Mouse (Mus musculus) right cerebral cortex, postnatal 10 days (tissue): ENCODE data around the gene Cped1.
"Not testable (repeated sequence)": the region's sequence is repeated elsewhere in the genome, so short reads cannot be mapped to it uniquely, and the experiment has no call there.

Source experiments
- DNase-seq, 2 experiments: peaks; one replicate each; pipeline ENCODE4 v3.0.0; 2021; ENCODE audit warnings: low spot score in 2 of 2

The Cped1 gene

DNA sequence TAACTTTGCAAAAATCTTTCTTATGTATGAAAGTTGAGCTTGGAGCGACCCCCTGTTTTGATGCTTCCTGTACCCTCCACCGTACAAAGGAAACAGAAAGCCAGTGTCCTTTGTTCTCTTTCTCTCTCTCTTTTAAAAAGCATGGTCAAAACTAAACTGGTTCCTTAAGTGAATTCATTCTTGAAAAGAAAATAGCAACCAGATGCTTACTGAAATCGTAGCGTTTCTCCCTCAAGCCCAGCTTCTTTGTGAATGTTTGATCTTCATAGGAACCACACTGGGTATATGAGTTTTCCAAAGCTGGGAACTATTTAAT lies 40.6 kb downstream of the Cped1 start:
- no peak for DNase-seq

DNA sequence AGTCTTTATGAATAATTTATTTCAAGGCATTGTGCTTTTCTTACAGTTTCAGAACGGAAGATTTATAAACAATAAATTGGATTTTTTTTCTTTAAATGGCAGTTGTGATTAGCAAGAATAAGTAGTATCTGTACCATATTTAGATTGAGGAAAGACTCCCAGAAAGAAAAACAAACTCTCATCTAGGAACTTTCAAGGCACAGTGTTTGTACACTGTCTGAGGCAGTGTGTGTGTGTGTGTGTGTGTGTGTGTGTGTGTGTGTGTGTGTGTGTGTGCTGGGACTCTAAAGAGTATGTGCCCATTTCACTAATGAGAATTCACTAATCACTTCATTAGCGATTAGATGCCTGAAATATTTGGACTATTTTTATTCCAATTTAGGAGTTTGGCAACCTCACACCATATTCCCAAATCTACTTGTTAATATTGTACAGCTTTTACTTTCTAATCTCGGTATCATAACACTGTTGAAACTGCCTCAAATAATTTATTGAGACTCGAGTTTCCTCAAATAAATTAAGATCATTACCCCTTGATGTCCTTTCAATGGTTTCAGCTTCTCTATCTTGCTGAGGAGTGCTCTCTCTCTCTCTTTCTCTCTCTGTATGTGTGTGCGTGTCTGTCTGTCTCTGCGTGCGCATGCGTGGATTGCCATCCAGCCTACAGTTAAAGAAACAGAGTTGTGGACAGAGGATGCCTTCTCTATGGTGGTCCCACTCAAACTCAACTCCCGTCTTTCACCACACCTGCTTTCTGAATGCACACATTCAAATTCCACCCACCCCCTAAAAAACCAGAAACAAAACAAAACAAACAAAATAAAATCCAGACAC lies 41.3 kb downstream of the Cped1 start:
- DNase-seq, result no peak

DNA sequence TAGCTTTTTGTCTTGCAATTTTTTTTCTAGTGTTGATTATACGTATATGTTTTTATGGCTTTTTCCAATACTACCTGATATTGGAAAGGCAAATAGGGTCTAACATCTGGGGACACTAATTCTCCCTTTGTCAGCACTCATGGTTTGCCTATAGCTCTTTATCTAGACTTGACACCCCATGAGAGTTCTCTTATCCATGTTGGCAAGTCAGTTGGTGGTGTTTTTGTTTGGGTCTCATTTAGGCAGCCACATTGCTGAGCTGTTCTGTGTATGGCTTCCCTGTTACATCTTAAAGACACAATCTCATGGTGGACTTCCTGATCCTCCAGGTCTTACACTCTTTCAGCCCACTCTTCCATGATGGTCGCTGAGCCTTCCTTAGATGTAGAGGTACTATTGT lies 42.1 kb downstream of the Cped1 start:
- no peak for DNase-seq

- DNase-seq, result no peak
Measured at GRCm38 (mm10) chr6:22030381-22030780, 44.7 kb downstream of the Cped1 start.

DNA sequence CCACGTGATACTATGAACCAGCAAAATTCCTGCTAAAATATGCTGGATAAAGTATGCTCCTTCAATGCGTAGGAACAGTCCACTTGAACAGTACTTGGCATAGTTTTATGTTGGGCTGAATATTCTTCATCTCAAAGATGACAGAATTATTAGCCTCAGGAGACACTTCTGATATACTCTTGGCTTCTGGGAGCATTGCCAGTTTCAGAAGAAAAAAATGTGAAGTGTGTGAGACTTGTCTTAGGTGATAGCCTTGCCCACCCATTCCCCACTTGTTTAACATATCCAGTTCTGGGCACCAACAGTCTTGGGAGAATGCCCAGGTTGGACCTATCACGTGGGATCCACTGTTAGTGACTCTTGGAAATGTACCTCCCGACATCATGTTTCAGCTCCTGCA lies 47.5 kb downstream of the Cped1 start:
- DNase-seq, result no peak

GRCm38 (mm10) chr6:22035408-22035807 lies 49.7 kb downstream of the Cped1 start:
- no peak for DNase-seq

GRCm38 (mm10) chr6:22035895-22036294 lies 50.2 kb downstream of the Cped1 start:
- no peak for DNase-seq

GRCm38 (mm10) chr6:22036396-22036795 lies 50.7 kb downstream of the Cped1 start:
- DNase-seq, result no peak

DNA sequence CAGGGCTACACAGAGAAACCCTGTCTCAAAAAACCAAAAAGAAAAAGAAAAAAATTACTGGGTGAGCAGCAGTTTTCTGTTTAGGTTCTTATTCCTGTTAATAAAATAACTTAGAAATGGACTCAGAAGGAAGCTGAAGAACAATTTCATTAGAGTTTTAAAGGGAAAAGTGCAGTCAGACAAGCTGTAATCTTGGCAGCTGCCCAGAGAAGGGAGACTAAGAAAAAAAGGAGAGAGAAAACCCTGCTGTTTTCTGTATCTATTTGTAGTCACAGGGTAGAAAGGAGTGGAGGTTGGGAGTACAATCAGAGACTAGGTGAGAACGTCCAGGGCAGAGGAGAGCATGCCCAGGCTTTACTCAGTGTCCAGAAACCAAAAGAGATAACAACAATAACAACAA lies 51.2 kb downstream of the Cped1 start:
- DNase-seq, result no peak

DNA sequence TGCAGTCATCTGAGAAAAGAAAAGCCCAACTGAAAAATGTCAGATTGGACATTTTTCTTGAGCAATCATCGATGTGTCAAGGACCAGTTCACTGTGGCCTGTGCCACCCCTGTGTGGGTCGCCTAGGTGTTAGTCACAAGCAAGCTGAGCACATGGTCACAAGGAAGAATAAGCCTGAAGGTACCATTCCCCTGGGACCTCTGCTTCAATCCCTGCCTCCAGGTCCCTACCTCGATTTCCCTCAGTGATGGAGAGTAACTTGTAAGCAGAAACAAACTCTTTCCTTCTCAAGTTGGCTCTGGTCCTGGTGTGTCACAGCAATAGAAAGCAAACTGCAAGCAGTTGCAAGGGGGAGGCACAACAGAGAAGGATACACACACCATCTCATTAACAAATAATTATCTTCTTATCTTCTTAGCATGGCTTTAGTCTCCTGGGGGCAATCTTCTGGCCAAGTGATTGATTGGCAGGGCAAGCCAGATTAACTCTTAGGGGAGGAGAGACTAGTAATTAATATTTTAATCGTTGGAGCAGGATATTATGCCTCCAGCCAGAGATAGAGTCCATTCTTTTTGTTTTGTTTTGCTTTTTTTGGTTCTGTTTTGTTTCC lies 51.8 kb downstream of the Cped1 start:
- DNase-seq, result no peak

GRCm38 (mm10) chr6:22039666-22040065 lies 54.0 kb downstream of the Cped1 start:
- DNase-seq, result not testable (repeated sequence)

- no peak for DNase-seq
Measured at GRCm38 (mm10) chr6:22044880-22045605, 59.3 kb downstream of the Cped1 start.

DNA sequence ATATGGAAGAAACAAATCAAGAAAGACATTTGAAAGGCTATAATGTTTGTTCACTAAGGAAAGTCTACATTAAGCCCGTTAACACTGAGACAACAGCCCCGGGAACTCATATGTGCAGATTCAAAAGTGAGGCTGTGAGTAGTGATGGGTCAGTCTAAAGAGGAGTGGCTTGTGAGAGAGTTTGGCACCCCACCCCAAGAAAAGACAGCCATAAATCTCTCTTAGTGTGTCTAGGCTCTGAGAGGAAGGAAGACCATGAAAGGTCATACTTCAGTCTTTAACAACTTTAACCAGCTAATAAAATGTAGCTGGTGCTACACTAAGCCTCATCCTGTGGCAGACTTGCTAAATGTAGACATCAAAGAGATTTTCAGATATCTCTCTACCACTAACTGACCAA lies 61.4 kb downstream of the Cped1 start:
- no peak for DNase-seq

DNA sequence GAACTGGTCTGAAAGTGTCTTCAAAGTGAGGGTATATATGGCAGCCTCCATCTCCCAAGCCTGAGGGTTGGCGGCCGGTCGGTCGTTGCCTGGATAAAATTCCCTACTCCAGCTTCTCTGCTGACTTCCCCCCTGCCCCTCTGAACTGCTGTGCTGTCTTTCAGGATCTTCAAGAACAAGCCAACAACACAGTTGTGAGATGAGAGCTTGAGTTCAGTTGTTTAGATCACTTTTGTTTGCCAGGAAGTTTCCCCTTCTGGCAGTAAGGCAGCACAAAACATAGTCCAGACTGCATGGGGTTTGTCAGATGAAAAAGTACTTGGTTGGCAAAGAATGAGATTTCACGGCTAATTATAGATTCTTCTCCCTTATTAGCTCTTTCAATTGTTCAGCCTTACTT lies 63.4 kb downstream of the Cped1 start:
- no peak for DNase-seq

DNA sequence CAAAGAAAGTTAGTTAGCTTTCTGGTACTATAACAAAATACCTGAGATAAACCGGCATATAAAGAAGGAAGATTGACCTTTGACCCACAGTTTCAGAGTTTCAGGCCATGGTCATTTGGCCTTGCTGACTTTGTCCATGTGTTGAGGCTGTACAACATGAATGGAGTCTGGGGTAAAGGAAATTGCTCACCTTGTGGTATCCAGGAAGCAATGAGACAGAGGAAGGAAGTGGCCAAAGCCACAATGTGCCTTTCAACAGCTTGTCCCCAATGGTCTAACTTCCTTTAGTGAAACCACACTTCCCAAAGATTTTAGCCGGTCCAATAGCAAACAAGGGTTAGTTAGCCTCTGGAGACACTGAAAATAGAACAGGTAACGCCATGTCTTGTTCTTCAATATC lies 65.8 kb downstream of the Cped1 start:
- no peak for DNase-seq

GRCm38 (mm10) chr6:22053014-22053413 lies 67.3 kb downstream of the Cped1 start:
- DNase-seq, result no peak

GRCm38 (mm10) chr6:22064341-22064740 lies 78.6 kb downstream of the Cped1 start:
- DNase-seq, result no peak

DNA sequence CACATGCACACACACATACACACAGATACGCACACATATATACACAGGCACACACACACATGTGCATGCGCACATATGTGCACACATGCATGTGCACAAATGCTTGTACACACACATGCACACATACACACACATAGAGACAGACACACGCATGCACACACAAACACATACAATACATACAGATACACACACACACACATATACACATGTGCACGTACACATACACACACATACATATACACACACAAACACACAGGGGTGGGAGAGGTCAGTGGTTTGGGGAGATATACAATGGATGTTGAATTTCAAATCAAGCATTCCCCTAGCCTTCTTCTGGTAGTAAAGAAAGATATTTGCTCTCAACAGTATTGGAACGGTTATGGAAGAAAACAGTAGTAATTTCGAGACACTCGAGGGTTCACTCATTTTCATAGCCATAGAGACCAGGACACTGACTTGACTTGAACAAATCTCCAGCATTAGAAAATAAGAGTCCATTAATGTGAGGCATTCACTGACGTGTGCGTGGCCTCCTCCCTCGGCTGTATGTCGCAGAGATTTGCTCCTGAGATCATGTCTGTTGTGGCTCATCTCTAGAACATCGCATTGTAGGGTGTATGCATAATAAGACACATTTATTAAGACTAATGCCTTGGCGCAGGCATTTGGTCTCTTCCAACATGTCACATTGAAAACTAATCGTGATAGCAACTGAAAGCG lies 85.0 kb downstream of the Cped1 start:
- no peak for DNase-seq

DNA sequence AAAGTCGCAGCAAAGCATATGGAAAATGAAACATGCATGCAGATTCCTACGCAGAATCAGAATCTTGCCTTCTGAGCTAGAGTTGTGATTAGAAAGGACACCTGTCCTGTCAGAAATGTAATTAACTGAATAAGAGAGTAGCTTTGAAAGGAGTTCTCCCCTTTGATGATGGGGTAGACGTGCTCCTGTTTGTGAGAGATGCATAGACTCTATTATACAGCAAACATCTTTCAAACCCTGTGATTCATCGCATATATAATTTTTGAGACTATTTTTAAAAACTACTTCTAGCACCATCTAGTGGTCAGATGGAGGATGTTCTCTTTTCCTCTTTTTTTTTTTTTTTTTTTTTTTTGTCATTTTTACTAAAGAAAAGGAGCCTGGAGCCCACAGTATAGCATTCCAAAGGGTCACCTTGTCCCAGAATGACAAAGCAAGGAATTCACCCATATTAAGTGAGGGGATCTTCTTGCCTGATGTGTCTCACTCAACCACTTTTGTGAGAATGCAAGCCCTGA lies 85.7 kb downstream of the Cped1 start:
- no peak for DNase-seq

- DNase-seq, result no peak
Measured at GRCm38 (mm10) chr6:22072737-22073136, 87.0 kb downstream of the Cped1 start.

GRCm38 (mm10) chr6:22074232-22075083 lies 88.7 kb downstream of the Cped1 start:
- no peak for DNase-seq
